Mouse (Mus musculus) liver, postnatal 0 days (tissue): Measurements from ENCODE around the gene Mlh3. TPM values are rescaled to one million over a fixed set of nuclear protein-coding genes. Genes with fewer than 3 reads are reported as not detected.

Experiments used
- ATAC-seq: fragments of 200-750 bp; cut with Nextera tagmentation; 2 replicates; pipeline ENCODE4 v1.8.0; 2017; ENCODE audit warnings: mild to moderate bottlenecking, moderate library complexity
- DNase-seq: peaks from one replicate; pipeline ENCODE4 v3.0.0-alpha.2; 2016
- H3K27ac ChIP-seq: fragments of 300-500 bp; sonication (generic); 2 replicates; pipeline ENCODE4 v1.5.1; 2014; ENCODE audit warnings: antibody characterized with exemption, moderate library complexity, mild to moderate bottlenecking, low read depth
- H3K27me3 ChIP-seq: fragments of 300-500 bp; sonication (generic); 2 replicates; pipeline ENCODE4 v1.6.1; 2014; ENCODE audit warnings: low read length, control low read depth, mixed read lengths; ENCODE audit not compliant: insufficient read depth
- H3K36me3 ChIP-seq: fragments of 300-500 bp; sonication (generic); replicated peaks from 2 replicates; pipeline ENCODE4 v1.6.1; 2014; ENCODE audit warnings: mild to moderate bottlenecking, control low read depth, low read length, moderate library complexity, mixed read lengths; ENCODE audit not compliant: insufficient read depth
- H3K4me1 ChIP-seq: fragments of 300-500 bp; sonication (generic); 2 replicates; pipeline ENCODE4 v1.6.1; 2014; ENCODE audit warnings: antibody characterized with exemption, mild to moderate bottlenecking, control low read depth; ENCODE audit not compliant: insufficient read depth
- H3K4me2 ChIP-seq: fragments of 300-500 bp; sonication (generic); 2 replicates; pipeline ENCODE4 v1.6.1; 2014; ENCODE audit warnings: low read depth, mild to moderate bottlenecking, low read length, moderate library complexity, mixed read lengths
- H3K4me3 ChIP-seq: fragments of 300-500 bp; sonication (generic); 2 replicates; pipeline ENCODE4 v1.5.1; 2014; ENCODE audit warnings: low read depth, low read length
- H3K9ac ChIP-seq: fragments of 300-500 bp; sonication (generic); replicated peaks from 2 replicates; pipeline ENCODE4 v1.6.1; 2014; ENCODE audit warnings: mild to moderate bottlenecking, moderate library complexity
- H3K9me3 ChIP-seq: fragments of 300-500 bp; sonication (generic); 2 replicates; pipeline ENCODE4 v1.6.1; 2016; ENCODE audit warnings: mild to moderate bottlenecking, control low read depth, low read length, mixed read lengths
- CTCF ChIP-seq: sonication (generic); IDR thresholded peaks from 2 replicates; pipeline ENCODE4 v1.5.1; 2016; ENCODE audit warnings: antibody characterized with exemption, low read depth
- EP300 ChIP-seq: IDR thresholded peaks from 2 replicates; pipeline ENCODE4 v1.6.1; 2016; ENCODE audit warnings: antibody characterized with exemption, low read depth, mild to moderate bottlenecking
- WGBS: fragments of 180-500 bp; shearing (Covaris S2); extraction: QIAGEN DNeasy Blood & Tissue Kit; methylation state at CpG from one replicate; pipeline ENCODE4 v1.1.7; 2014; ENCODE audit not compliant: insufficient replicate concordance; 5-methylcytosine and 5-hydroxymethylcytosine counted together
- polyA plus RNA-seq: library from polyadenylated mRNA; unstranded; fragments of >200 nt; fragmentation: Nextera tagmentation; extraction: Ambion mirVana; gene quantifications from 2 replicates; pipeline ENCODE4 v1.2.1, GENCODE M21; 2015

The Mlh3 gene
- polyA plus RNA-seq, 1 experiment from 2014 or later: 1.6 TPM

GRCm38 (mm10) chr12:85205425-85205824 lies 65.0 kb downstream of the Mlh3 start:
- Histone ChIP-seq H3K27me3 (no peaks in the 10 kb centered on the region), H3K4me3 (no peak overlapping the region), H3K9me3 (no peaks in the 10 kb centered on the region), H3K4me2 (no peak overlapping the region), H3K27ac (no peak overlapping the region), H3K9ac (no peak overlapping the region), H3K36me3 (no peaks in the 10 kb centered on the region), H3K4me1 (no peaks in the 10 kb centered on the region)
- ATAC-seq: no peak
- TF ChIP-seq EP300 (no peak), CTCF (no peak)
- DNase-seq: no peak
- 78% methylated on average over 10 of the region's 10 CpGs for WGBS

GRCm38 (mm10) chr12:85204105-85204504 lies 66.3 kb downstream of the Mlh3 start:
- no peak for ATAC-seq
- WGBS: 45% methylated on average over 8 of the region's 8 CpGs

GRCm38 (mm10) chr12:85203699-85204098 lies 66.7 kb downstream of the Mlh3 start:
- Histone ChIP-seq H3K9ac (no peak overlapping the region), H3K4me3 (no peak overlapping the region), H3K4me1 (no peaks in the 10 kb centered on the region), H3K9me3 (no peaks in the 10 kb centered on the region), H3K27me3 (no peaks in the 10 kb centered on the region), H3K27ac (no peak overlapping the region), H3K36me3 (no peaks in the 10 kb centered on the region), H3K4me2 (no peak overlapping the region)
- DNase-seq (no peak), ATAC-seq (no peak)
- TF ChIP-seq EP300 (no peak), CTCF (no peak)
- 62% methylated on average over 5 of the region's 5 CpGs for WGBS

More at GRCm38 (mm10) chr12:85204105-85204504, 66.3 kb downstream of the Mlh3 start:
- Histone ChIP-seq H3K27me3 (no peaks in the 10 kb centered on the region), H3K4me1 (no peaks in the 10 kb centered on the region), H3K27ac (no peak overlapping the region), H3K4me2 (no peak overlapping the region), H3K9me3 (no peaks in the 10 kb centered on the region), H3K4me3 (no peak overlapping the region), H3K36me3 (no peaks in the 10 kb centered on the region), H3K9ac (no peak overlapping the region)
- DNase-seq: no peak
- peak; percentile 37; the same call in 1 of the 2 replicates for TF ChIP-seq CTCF
- no peak for TF ChIP-seq EP300

GRCm38 (mm10) chr12:85202191-85202590 lies 68.2 kb downstream of the Mlh3 start:
- no peaks in the 10 kb centered on the region for H3K9me3 ChIP-seq
- no peak overlapping the region for H3K27ac ChIP-seq
- no peak for ATAC-seq
- DNase-seq: no peak
- H3K27me3 ChIP-seq: no peaks in the 10 kb centered on the region
- H3K4me2 ChIP-seq: no peak overlapping the region
- H3K4me3 ChIP-seq: no peak overlapping the region
- no peaks in the 10 kb centered on the region for H3K36me3 ChIP-seq
- TF ChIP-seq CTCF: no peak
- no peak for TF ChIP-seq EP300
- H3K4me1 ChIP-seq: no peaks in the 10 kb centered on the region
- H3K9ac ChIP-seq: no peak overlapping the region
- 83% methylated on average over 7 of the region's 7 CpGs for WGBS

- no peak for ATAC-seq
- no peak for DNase-seq
- 71% methylated on average over 2 of the region's 2 CpGs for WGBS
Measured at GRCm38 (mm10) chr12:85201830-85202147, 68.6 kb downstream of the Mlh3 start.

GRCm38 (mm10) chr12:85200929-85201829 lies 69.2 kb downstream of the Mlh3 start:
- no peak for ATAC-seq
- WGBS: 50% methylated on average over 24 of the region's 24 CpGs

More at GRCm38 (mm10) chr12:85201830-85202147, 68.6 kb downstream of the Mlh3 start:
- H3K4me2 ChIP-seq: no peak overlapping the region
- no peaks in the 10 kb centered on the region for H3K9me3 ChIP-seq
- H3K36me3 ChIP-seq: no peaks in the 10 kb centered on the region
- no peak overlapping the region for H3K4me3 ChIP-seq
- no peaks in the 10 kb centered on the region for H3K27me3 ChIP-seq
- no peaks in the 10 kb centered on the region for H3K4me1 ChIP-seq
- TF ChIP-seq EP300 (no peak), CTCF (no peak)
- no peak overlapping the region for H3K27ac ChIP-seq
- no peak overlapping the region for H3K9ac ChIP-seq

More at GRCm38 (mm10) chr12:85200929-85201829, 69.2 kb downstream of the Mlh3 start:
- Histone ChIP-seq H3K9ac (no peak overlapping the region), H3K4me3 (no peak overlapping the region), H3K4me1 (no peaks in the 10 kb centered on the region), H3K9me3 (no peaks in the 10 kb centered on the region), H3K27me3 (no peaks in the 10 kb centered on the region), H3K36me3 (no peaks in the 10 kb centered on the region), H3K4me2 (no peak overlapping the region), H3K27ac (no peak overlapping the region)
- DNase-seq: no peak
- TF ChIP-seq CTCF: no peak
- TF ChIP-seq EP300: no peak
